Mouse (Mus musculus): Measurements from ENCODE around the gene Tmbim7.
A peak's percentile ranks its signal among the peaks of the same experiment; 100 is the strongest.
"Not testable (repeated sequence)": the region's sequence is repeated elsewhere in the genome, so short reads cannot be mapped to it uniquely, and the experiment has no call there.

The Tmbim7 gene

DNA sequence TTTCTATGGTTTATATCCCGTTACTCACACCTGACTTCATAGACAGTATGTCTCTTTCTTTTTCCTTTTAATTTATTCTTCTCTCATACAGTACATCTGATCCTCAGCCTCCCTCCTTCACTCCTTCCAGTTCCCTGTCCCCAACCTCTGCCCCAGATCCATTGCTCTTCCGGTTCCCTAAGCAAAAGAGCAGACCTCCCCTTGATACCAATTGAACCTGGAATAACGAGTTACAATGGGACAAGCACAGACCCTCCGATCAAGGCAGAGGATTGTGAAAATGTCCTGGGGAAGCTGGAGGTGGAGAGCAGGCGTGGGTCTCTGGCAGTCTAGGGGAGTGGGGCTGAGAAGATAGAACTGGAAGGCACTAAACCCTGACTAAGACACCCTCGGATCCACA is at the start of gene Tmbim7:
Gene Tmbim7, plus strand, starts transcription at position 301 of the 400 bp plus-strand sequence.
- DNase-seq (ENCODE audit: low spot score), result no peak

DNA sequence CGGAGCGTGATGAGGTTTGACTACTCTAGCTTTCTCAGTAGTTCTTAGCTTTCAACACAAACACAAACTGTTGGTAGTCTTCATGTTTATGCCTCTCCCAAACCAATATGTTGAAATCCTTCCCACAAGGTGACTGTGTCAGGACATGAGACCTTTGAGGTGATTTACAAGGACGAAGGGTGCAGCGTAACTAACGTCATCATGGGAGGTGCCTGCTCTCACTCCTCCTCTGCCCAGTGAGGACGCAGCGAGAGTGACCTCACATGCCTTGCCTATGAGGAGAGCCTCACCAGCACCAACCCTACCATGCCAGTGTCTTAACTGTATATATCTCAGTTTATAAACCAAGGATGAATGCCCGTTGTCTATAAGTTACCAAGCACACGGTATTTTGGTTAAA is 43.9 kb upstream of the Tmbim7 start:
- DNase-seq (ENCODE audit: low spot score), result no peak

DNA sequence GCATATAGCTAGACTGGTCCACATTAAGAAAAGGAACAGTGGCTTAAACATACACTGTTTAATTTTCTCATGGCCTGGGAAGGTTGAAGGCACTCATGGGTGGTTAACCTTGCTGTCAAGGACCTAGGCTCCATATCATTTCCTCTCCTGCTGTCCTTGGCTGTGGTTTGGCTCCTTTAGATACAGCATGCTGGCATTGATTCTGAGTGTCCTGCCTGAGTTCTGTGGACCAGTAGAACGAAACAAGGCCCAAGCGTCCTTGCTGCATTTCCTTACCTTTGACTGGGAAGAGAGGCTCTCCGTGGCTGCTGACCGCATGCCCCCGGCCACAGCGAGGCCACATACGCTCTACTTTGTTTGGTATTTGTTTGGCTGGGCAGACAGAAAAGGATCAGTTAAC is 41.7 kb upstream of the Tmbim7 start:
- DNase-seq (ENCODE audit: low spot score), result no peak

DNA sequence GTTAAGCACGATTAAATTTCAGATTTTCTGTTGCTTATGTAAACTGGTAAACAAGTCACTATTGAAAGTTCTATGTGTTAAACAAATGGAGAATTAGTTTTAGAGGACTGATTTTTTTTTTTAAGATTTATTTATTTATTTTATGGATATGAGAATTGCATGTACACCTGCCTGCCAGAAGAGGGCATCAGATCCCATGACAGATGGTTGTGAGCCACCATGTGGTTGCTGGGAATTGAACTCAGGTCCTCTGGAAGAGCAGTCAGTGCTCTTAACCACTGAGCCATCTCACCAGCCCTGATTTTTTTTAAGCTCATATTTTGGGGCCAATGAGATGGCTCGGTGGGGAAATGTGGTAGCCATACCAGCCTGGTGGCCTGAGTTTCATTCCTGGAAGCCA is 39.1 kb upstream of the Tmbim7 start:
- not testable (repeated sequence) for DNase-seq (ENCODE audit: low spot score)

DNA sequence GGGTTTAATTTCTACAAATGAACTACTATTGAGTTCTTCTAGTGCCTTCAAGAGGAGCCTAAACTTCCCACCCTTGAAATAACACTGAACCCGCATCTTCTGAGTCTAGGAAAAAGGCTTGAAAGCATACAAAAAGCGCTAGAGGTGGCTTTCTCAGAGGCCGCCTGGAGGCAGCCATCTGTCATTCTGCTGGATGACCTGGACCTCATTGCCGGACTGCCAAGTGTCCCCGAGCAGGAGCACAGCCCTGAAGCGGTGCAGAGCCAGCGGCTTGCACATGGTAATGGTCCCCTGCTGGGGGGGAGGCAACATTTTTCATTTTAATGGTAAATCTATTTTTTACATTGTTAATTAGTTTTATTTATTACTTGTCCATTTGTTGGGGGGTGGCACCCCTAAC is 30.5 kb upstream of the Tmbim7 start:
- DNase-seq (ENCODE audit: low spot score), result no peak

DNA sequence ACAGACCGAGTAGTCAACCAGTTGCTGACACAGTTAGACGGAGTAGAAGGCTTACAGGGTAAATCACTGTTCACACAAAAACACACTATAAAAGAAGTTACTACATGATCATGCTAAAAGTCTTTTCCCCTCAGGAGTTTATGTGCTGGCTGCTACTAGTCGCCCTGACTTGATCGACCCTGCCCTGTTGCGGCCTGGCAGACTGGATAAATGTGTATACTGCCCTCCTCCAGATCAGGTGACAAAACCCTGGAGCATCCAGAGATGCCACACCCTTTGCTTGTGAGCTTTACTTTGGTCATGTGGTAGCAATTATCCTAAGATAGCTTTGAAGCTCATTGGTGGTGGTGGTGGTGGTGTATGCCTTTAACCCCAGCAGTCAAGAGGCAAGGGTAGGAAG is 20.9 kb upstream of the Tmbim7 start:
- no peak for DNase-seq (ENCODE audit: low spot score)

DNA sequence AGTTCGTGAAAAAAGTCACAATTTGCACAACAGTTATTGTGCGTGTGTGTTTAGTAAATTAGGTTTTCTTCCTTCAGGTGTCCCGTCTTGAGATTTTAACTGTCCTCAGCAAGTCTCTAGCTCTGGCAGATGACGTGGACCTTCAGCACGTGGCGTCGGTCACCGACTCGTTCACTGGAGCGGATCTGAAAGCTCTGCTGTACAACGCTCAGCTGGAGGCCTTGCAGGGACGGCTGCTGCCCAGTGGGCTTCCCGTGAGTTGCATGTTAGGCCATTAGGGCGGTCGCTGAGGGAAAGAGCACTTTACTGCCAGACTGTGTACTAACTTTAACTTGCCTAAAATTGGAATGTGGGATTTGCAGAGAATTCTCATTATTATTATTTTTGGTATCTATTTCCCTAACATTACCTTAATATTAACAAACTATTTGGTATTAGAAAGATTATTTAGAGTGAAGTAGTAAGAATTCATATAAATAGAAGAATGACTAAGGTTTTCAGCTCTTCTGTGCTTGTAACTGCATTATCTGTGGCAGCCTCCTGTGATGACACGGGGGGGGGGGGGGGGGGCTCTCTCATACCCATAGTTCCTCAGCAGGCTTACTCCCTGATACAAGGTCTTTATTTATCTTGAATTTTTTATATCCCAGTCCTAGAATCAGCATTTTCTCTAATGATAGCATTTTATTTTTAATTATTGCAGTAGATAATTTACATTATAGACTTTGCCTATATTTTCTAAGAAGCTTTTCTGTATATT is 19.3 kb upstream of the Tmbim7 start:
- no peak for DNase-seq (ENCODE audit: low spot score)

DNA sequence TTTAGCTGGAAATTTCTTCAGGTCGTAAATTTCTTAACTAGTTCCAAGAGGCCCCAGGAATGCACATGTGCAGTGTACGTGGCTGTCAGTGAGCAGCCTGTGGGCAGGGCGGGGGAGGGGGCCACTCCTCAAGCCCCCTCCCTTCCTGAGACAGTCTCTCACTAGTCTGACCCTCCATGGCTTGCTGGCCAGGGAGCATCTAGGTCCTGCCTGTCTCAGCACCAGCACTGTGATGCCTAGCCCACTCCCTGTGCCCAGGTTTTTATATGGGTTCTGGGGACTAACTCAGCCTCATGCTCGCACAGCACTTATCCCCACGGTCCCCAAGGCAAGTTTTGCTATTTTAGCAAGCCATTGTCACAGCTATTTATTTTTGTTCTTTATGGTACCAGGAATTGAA is 18.7 kb upstream of the Tmbim7 start:
- no peak for DNase-seq (ENCODE audit: low spot score)

DNA sequence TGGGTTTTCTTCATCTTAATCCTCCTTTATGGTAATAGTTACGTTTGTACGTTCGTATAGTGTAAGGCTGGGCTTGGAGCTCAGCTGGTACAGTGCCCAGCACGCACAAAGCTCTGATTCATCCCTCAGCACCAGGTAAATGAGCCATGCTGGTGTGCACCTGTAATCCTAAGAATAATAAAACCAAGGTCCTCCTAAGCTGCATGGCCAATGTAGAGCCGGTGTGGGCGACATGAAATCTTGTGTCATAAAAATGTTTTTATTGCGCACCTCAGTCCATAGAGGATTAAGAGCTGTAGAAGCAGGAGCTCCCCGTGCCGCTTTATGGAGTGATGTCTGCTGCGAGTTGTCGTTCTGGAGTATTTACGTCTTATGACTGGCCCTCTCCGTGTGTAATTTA is 17.7 kb upstream of the Tmbim7 start:
- no peak for DNase-seq (ENCODE audit: low spot score)

DNA sequence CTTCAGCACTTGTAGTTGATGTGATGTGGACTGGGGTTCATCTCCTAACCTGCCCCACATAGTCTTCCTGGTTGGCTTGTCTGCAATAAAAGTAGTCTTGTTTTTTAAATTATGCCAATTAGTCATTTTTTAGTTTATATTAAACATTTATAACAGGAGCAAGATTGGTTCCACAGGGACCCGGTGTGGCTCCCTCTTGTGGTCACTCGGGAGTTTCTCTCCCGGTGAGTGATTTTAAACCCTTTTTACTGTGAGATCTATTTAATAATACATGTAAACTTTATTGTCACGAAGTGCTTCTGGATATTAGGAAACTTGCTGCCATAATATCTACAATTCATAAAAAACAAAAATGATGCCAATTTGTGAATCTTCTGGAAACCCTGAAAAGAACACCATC is 17.0 kb upstream of the Tmbim7 start:
- no peak for DNase-seq (ENCODE audit: low spot score)

DNA sequence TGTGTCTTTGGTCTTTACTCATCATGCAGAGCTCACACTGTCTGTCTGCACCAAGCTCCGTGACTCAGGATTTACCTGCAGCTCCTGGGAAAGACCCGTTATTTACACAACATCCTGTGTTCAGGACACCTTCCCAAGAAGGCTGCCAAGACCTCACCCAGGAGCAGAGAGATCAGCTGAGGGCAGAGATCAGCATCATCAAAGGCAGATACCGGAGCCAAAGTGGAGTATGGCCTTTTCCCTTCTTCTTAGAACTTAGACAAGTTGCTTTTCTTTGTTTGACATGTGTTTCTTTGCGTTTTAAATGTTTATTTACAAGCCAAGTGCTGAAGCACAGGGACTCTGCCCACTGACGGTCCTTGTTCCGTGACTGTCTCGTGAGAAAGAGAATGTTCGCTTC is 15.7 kb upstream of the Tmbim7 start:
- no peak for DNase-seq (ENCODE audit: low spot score)

DNA sequence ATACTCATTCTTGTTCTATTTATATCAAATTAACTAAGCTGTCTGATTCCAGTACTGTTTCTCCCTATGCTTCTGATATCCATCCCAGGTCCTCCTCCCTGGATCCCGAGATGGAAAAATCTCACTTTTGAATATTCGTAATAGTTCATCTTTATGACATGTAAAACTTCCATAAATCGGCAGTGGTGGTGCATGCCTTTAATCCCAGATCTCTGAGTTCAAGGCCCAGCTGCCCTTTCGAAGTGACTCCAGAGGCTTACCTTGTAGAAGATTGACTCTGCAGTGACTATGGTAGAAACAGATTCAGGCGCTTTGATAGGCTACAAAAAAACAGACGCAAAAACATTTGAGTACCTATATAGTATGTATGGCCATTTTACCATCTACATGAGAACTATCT is 6.4 kb upstream of the Tmbim7 start:
- DNase-seq (ENCODE audit: low spot score), result no peak

DNA sequence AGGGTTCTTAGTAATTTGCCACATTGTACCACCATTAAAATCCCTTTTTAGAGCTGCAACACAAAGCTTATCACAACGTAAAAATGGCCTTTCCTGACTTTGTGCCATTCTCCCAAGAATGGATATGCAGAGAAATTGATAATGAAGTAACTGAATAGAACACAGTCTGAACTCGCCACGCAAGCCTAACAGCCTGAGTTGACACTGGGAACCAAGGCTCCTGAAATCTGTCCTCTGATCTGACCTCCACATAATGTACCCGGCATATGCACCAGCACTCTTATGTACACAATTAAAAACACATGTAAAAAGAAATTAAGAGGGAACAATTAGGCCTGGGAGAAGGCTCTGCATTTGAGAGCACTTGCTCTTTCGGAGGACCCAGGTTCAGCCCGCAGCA is 5.7 kb upstream of the Tmbim7 start:
- DNase-seq (ENCODE audit: low spot score), result no peak

DNA sequence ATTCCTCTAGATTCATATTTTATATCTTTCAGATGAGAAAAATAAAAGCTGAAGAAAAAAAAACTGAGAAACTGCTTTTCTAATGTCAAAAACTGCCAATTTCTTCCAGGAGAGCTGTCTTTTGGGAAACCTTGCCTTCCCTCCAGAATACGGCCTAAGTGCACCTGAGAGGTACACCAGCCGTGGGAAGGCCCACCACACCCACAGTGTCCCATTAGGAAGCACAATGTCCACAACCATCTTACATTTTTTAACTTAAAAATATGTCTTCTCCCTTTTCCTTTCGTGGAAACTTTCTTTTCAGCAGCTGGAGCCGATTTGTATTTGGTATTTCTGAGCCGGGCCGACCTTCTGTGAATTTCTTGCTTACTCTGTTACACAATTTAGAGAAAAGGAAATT is 4.4 kb upstream of the Tmbim7 start:
- no peak for DNase-seq (ENCODE audit: low spot score)

DNA sequence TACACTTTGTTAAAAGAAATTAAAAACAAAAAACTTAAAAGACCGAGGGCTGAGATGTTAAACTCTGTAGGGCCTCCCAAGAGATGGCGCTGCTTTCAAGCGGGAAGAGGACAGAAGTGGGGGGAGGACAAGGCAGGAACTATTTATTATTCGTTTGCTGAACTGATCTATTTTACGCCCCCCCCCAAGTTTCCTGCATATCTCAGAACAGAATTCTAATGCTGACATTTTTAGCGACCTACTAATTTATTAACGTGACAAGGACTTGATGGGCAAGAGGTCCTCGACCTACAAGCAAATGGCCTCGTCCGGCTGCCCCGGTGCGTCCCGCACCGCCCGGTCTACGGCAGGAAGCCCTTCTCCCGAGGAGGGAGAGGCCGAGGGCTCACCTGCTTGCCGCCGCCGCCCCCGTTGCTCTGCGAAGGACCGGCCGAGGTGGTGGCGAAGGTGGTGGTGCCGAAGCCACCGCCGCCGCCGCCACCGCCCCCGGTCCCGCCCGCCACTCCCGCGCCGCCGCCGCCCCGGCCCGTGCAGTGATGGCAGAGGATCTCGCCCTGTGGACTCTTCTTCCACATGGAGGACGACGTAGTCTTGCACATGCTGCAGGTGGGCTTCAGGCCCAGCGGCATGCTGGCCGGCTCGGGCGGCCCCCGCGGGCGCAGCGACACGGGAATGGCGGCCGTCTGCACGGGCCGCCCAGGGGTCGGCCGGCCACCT is 3.8 kb upstream of the Tmbim7 start:
- peak; percentile 53 for DNase-seq (ENCODE audit: low spot score)

DNA sequence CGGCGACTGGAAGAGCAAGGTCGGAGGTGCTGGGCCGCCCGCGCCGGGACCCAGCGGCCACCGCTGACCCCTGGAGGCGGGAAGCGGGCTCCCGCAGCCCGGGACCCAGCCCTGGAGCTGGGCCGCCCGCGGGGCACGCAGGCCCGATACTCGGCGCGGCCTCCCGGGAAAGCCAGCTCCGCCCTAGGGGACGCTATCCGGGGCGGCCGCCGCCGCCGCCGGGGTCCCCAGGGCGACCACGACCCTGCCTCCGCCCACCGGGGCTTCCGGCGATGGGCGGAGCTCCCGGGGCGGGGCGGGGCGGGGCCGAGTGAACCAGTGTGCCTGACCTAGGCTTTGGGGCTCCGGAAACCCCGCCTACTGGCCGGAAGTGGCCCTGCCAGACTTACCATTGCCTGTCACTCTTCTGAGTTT is 3.3 kb upstream of the Tmbim7 start:
- DNase-seq (ENCODE audit: low spot score), result peak; percentile 85

DNA sequence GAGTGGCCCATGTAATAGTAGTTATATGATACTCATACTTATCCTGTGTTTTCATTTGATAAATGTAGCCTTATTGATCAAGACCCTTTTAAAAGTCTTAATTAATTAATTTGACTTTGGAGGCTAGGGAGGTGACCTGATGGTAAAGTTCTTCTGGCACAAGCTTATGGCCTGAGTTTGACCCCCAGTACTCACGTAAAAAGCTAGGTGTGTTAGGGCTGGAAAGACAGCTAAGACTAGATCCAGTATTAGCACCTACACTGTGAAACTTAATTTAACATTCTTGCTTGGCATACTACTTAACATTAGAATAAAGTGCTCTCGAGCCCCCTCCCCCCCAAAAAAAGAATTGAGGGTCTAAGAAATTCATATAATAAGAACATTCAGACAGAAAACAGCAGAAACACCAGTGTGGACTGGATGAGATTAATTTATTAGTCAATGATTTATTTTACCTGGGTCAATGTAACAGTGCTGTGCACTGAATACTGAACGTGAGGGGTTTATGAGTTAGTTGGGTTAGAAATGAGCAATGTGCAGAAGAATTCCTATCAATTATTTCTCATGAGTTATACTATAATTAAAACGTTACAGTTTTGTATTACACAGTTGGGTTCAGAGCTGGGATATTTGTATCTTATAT is 2.7 kb upstream of the Tmbim7 start:
- no peak for DNase-seq (ENCODE audit: low spot score)

DNA sequence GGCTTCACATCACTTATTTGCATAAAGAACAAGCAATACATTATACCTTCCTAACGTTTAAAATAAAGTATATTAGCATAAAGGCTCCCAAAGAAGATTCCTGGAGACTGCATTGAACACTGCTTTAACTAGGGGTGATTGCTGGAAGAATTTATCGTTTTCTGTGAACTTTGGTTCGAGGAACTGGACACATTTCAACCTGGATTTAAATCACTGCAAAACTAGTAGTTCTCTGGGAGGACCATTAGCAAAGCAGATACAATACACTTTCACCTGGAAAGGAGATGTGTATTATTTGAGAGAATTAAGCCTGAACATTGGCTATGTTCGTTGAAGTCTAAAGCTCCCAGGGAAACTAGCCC is 2.2 kb upstream of the Tmbim7 start:
- DNase-seq (ENCODE audit: low spot score), result no peak

DNA sequence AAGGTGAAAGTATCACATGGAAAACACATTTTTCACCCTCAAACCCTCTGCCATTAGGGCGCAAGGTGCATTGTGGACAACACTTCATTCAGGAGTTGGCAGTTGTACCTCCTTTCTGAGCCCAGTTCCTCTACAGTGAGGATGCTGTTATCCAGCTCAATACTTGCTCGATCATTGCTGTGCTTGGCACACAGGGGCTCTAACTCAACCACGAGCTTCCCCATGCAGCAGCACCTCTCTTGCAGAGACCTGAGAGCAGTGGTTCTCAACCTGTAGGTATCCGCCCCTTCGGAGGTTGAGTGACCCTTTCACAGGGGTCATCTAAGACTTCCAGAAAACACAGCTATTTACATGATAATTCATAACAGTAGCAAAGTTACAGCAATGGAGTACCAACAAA is 640 bp downstream of the Tmbim7 start:
- no peak for DNase-seq (ENCODE audit: low spot score)

DNA sequence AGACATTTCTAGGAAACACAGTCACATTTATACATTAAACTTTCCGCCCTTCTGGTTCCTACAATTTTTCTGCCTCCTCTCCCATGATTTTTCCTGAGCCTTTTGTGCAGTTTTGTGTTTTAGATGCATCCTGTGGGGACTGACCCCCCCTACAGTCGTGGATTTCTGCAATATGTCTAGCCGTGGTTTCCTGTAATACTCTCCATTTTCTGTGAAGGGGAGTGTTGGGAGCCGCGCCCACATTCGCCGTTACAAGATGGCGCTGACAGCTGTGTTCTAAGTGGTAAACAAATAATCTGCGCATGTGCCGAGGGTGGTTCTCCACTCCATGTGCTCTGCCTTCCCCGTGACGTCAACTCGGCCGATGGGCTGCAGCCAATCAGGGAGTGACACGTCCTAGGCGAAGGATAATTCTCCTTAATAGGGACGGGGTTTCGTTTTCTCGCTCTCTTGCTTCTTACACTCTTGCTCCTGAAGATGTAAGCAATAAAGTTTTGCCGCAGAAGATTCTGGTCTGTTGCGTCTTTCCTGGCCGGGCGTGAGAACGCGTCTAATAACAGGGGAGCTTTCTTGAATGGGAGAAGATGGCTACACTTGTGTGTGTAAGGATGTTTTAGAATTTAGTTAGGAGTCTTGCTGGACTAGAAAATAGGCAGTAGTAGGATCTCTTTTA is 2.1 kb downstream of the Tmbim7 start:
- not testable (repeated sequence) for DNase-seq (ENCODE audit: low spot score)

DNA sequence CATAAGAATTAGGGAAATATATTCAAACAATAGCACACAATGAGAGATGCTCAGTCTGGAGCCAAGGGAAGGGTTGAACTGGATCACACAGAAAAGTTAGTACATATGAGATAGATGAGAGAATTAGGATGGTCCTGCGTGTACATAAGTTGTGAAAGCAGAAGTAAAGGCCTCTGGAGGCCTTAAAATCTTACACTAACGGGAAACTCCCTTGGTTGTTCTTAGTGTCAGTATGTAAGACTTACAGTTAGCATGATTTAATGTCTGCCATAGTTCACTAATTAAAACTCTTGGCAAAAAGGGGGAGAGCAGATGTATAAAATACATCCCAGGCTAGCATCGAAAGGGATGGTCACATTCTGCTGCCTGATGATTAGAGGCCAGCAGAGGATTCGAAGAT is 2.8 kb downstream of the Tmbim7 start:
- no peak for DNase-seq (ENCODE audit: low spot score)

DNA sequence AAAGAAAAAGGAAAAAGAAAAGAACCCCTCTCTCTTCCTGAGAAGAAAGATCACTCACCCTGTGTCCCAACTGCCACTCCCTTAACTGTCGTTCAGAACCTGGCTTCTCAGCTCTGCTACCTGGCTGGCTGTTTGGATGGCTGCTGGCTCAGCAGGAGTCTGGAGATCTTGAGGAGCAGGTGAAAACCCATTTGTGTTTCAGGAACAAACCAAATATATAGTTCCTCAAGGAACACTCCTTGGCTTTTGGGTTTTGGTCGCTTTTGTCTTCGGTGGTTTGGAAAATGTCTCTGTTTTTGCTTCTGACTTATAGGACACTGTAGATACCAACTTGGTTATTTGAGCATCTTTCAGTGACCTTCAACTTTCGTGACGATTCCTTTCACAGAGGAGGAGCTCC is 6.1 kb downstream of the Tmbim7 start, which contains the start of gene Gatad1:
Gene Gatad1, minus strand, starts transcription at position 101 of the 400 bp plus-strand sequence.
- DNase-seq (ENCODE audit: low spot score), result no peak

DNA sequence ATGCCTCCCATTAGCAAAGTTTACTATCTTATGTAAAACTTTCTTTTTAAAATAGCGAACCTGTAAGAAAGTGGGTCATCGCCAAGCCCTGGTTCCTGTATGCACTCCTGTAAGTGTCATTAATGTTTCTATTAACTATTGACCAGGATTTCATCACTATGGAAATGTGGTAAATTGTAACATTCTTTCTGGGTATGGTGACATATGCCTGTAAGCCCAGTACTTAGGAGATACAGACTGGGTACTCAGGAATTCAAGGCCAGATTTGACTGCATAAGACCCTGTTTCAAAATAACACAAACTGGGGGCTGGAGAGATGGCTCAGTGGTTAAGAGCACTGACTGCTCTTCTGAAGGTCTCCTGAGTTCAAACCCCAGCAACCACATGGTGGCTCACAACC is 14.2 kb downstream of the Tmbim7 start:
- DNase-seq (ENCODE audit: low spot score), result no peak

Data from spleen, adult 12 weeks (tissue).